Mouse (Mus musculus) right cerebral cortex, postnatal 10 days (tissue): ENCODE data around the gene Dcaf12.
A peak's percentile ranks its signal among the peaks of the same experiment; 100 is the strongest.

Experiments
- DNase-seq, 2 experiments: peaks; one replicate each; pipeline ENCODE4 v3.0.0; 2021; ENCODE audit warnings: low spot score in 2 of 2

Dcaf12 gene

DNA sequence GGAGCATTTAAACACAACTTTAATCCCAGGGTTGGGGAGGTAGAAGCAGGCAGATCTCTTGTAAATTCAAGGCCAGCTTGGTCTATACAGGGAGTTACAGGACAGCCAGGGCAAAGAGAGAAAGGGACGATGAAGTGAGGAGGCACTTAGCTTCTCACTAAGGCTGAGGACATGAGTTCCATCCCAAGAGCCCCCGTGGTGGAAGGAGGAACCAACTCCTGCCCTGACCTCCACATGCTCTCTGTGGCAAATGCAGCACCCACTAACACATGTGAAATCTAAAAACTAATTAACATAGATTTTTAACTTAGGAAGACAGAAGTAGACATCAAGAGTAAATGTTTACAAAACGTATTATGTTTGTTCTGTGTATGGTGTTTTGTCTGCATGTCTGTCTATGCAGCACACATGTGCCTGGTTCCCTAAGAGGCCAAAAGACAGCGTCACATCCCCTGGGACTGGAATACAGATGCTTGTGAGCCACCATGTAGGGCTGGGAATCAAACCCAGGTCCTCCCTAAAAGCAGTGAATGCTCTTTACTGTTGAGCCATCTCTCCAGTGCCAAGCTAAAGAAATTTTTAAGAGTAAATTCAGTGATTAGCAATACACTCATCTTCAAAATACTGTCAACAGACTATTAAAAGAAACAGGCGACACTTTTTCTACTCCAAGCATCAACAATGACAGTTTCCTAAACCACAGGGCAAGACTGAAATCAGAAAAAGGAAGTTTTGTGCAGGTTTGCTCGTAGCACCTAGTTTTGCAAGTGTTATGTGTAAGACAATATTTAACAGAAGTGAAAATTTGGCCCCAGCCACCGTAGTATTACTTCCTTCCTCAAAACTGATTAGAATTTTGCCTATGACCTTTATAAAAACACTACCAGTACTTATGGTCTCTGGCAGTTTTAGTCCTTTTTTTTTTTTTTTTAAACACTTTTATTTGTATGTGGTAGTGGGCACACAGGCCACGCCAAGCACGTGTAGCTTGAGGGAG lies 3.8 kb downstream of the Dcaf12 start:
- no peak for DNase-seq

DNA sequence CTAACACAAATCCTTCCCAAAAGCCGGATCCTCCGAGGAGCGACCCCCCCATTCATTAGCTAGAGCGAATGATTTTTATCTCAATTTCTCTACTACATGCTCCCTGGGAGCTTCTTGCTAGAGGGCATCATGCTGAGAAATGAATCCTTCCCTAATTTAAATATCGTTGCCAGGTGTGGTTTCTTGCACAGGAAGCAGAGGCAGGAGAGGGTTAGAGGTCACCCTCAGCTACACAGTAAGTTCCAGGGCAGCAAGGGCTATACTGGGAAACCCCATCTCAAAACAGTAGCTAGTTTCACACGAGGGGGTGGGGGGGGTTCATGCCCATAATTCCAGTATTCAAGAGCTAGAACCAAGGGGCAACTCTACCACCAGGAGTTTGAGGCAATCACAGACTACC lies 7.3 kb downstream of the Dcaf12 start:
- DNase-seq, result no peak

DNA sequence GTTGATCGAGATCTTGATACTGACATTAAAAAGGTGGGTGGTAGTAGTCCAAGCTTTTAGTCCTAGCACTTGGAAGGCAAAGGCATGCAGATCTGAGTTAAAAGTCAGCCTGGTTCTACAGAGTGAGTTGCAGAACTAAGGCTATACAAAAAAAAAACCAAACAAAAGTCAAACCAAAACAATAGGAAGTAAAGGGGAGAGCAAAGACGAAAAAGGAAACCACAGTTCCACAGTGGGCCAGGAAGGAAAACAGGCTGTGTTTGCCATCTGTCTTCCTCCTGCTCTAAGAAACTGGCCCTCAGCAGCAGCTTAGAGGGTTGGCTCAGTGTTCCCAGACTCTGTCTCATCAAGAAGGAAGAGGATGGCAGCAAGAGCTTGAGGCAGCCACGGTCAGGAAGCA lies 10.4 kb downstream of the Dcaf12 start:
- peak; percentile 58 to 72 for DNase-seq

DNA sequence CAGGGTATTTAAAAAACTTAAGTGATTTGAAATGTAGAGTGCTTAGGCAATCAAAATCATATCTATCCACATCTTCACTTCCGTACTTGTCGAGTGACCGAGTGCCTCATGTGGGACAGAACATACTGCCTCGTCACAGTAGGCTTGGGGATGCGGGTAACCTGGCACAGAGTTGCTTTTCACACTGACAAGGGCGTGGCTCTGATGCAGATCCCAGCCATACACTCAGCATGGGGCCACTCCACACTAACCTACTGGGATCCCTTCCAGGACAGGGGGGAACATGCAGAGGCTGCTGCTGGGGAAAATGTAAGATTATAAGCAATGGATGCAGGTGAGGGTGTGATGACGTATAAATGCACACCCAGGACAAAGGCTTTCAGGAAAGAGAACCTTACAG lies 11.0 kb downstream of the Dcaf12 start:
- DNase-seq, result no peak

DNA sequence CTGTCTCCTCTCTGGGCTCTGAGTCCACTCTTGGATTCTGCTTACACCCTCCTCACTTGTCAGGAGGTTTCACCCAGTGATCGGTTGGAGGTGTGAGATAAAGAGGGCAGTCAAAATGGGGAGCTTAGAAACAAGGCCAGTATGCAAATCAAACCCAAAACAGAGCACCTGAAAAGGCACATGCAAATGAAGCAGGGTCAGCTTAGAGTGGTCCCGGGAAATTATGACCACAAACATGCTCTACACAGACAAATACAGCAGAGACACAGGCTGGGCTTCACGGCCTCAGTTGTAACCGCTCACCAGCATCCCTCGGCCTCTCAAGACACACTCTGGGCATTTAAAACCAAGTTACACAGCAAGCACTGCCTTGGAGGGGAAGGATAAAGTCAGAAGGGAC lies 15.7 kb downstream of the Dcaf12 start:
- no peak for DNase-seq

DNA sequence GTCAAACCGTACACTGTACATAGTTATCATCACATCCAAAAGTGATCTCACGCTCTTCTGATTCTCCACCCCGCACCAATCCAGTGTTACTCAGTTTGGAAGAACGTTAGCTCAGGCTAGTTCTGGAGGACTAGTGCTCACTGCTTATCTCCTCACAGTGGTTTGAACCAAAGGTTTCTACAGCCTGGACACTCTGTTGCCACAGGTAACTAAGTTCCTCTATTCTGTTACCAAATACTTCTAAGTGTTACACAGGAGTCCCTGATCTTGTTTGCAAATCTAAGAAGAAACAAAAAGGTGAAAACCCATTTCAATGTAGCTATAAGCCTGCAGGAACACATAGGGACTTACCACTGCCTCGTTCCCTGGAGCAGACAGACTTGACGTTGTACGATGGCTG lies 18.7 kb downstream of the Dcaf12 start:
- DNase-seq, result no peak

DNA sequence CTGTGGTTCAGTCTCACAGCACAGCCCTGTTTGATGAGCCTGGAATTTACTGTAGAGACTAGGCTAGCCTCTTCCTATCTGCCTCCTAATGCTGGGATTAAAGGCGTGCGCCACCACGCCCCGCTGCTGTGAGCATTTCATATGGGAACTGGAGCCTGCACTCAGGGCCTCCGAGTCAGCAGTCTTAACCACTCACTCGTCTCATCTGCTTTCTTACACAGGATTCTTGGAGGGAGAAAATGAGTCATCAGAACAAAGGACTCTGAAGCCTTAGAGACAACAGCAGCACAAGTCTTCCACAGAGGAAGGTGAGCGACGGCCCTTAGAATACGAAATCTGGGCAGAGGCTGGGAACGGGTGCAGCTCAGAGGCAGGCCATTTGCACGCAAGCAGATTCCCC lies 19.2 kb downstream of the Dcaf12 start:
- no peak for DNase-seq

DNA sequence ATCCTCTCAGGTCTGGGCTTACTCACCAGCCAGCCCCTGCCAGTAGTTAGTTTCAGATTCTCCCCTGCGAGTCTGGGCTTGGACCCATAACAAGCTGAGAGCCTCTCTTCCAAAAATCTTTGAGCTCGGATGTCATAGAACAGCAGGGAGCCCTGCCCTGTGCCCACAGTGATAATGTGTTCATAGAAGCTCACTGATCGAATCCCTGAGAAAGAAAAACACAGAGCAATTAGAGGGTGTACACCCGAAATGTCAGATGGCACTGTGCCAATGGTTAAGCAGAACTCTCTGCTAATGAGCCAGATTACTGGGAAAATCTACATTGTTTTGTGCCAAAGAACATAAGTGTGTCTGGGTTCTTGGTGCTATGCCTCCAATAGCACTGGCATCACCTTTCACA lies 20.8 kb downstream of the Dcaf12 start:
- peak; percentile 36 to 56 for DNase-seq

DNA sequence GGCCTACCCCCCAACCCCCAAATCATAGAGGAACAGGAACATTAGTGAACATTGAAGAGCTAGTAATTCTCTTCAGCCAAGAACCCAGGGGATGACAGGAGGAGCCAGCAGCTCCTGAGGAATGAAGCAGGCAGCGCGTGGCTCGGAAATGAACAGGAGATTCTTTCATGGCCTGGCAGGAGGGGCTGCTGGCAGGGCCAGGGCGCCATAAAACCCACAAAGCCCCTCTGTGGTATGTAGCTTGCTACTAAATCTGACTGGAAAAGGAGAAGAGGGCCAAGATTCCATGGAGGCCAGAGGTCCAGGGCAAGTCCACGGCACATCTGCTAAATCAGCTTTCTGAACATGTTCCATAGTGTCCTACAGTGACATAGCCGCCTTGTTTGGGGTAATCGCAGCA lies 24.9 kb downstream of the Dcaf12 start:
- peak; percentile 37 to 54 for DNase-seq

DNA sequence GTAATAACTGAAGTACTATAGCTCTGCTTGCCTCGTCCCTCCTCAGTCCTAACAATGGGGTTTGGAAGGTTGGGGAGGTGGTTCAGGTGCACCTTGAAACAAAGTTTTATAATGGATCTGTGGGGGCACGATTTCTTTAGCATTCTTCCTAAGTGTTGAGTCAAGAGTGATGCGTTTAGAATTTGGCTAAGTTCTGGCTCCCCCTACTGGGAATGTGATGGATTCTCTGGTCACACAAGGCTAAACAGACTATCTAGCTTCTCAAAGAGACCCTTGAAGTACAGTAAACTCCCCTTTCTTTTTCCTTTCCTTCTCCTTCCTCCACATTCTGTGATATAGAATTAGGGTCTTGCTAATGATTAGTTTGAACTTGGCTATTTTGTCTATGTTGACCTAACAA lies 28.3 kb downstream of the Dcaf12 start:
- peak in 1 of 2 experiments; percentile 45 for DNase-seq

DNA sequence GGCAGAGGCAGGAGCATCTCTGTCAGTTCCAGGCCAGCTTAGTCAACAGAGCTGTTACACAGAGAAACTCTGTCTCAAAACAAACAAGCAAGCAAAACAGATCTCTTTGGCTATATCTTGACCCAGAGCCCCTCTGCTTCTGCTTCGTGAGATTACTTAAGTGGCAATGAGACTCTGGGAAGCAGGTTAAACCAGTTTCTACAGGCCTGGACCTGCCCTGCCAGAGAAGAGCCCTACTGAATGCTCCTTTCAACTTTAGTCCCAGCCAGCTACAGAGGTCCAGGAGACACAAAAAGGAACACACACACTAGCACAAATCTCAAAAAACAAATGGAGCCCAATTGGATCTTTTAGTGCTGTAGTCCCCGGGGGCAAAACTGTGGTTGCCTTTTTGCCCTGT lies 30.6 kb downstream of the Dcaf12 start:
- DNase-seq, result no peak

DNA sequence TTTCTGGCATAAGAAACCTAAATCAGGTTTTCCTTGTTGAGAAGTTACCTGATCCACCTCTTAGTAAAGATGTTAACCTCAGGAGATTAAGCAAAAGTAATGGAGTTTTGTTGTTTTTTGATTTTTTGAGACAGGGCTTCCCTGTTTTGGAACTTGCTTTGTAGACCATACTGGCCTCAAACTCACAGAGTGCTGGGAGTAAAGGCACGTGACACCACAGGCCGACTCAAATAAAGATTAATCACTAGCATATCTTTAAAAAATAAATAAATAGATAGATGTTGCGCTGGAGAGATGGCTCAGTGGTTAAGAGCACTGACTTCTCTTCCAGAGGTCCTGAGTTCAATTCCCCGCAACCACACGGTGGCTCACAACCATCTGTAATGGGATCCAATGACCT lies 38.8 kb downstream of the Dcaf12 start:
- DNase-seq, result no peak

DNA sequence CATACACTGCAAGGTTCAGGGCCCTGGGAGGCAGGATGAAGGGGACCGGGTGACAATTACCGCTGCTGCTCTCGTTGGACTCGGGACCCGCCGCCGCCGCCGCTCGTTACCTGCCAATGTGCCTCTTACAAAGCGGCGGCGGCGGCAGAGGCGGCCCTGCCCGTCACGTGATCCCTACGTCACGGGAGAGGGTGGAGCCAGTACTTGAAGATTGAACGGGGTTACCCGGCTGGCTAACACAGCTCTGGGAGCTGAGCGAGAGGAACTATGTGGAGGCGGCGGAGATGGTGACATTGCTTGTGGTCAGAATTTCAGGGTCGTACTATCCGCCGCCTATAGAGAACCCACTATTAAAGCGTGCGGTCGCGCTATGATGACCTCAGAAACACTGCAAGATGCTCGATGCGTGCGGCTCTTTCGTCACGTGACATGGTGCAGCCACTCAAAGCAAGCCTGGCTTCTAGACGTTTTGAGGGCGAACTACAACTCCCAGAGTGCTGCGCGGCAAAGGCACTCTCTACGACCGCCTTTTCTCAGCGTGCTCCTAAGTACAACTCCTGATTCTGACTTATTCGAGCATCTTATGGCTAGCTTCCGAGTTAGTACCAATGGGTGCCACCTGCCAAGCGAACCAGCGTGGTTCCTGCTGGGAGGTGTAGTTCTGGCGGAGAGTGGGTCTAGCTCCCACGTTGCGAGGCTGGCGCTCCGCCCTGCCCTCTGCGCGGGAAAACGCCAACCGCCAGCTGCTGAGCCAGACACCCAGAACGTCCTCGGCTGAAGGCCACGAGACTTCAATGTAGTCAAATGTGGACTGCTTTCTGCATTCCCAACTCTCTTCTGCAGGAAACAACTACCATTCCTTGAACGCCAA lies 39.5 kb downstream of the Dcaf12 start, which contains the start of gene Ubap2:
Ubap2 (minus strand) TSS at position 165 of the 871 bp plus-strand sequence.
- DNase-seq, result peak; percentile 98 to 100

DNA sequence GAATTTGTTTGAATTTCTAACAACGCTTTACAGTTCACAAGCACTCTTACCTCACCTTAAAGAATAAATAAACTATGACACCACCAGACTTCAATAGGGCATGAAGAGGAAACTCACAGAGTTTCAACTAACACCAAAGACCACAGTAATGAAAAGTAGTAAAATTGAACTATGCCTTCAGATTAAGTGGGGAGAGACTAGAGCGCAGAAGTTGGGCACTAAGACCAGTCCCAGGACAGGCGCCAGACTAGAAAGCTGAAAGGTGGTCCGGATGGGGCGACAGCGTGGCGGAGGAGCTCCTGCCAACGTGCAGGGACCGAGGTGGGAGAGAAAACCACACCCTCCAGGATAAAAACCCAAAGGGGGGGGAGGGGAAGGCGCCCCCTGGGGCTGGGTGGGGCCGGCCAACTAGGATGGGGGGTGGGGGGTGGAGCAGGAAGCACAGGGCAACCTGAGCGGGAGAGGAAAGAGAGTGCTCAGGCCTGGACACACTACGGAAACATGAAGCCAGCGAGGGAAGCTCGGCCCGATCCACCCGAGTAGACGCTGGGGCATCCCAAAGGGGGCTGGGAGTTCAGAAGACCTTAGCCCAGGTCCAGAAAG lies 40.2 kb downstream of the Dcaf12 start:
- peak; percentile 27 to 39 for DNase-seq

DNA sequence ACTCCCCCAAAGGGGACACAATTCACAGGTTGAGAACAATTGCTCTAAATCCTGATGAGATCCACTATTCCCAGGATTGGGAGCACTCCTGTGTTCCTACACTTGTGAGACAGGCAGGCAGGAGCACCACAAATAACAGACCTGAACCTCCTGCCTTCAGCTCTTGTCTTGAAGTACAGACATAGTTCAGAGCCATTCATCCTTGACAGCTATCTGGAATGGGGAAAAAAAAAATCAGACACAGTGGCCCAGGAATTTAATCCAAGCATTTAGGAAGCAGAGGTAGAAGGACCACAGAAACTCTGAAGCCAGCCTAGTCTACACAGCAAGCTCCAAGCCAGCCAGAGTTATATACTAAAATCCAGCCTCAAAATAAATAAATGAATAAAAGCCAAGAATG lies 46.6 kb downstream of the Dcaf12 start:
- DNase-seq, result no peak

DNA sequence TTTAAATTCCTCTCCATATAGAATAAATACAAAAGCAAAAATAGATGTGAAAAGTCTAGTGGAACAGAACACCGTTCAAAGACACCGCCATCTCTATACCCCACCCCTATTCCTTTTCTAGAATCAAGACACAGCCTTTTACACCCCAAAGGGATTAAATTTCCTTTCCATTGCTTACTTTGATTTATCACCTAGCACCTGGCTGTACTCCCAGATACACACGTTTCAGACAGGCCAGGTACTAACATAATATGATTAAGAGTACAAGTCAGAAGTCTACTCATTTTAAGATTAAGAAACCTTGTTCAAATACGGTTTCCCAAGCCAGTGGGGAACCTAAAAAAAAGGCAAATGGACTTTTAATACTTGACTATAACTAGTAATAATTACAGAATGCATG lies 48.3 kb downstream of the Dcaf12 start:
- no peak for DNase-seq

DNA sequence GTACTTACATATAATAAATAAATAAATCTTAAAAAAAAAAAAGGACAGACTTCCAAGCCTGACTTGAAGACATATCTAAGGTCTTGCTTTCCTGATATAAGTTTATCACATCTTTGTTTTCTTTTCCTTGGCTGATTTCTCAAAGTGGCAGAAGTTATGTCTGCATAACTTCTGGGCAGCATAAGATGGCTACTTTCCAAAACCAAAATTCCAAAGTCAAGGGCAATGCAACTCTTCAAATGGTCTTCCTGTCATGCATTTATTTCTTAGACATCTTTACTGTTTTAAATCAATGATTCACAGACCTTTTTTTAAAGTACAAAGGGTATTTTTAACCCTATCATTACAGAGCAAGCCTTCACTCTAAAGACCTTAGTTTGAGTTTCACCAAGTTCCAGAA lies 54.0 kb downstream of the Dcaf12 start:
- DNase-seq, result no peak

DNA sequence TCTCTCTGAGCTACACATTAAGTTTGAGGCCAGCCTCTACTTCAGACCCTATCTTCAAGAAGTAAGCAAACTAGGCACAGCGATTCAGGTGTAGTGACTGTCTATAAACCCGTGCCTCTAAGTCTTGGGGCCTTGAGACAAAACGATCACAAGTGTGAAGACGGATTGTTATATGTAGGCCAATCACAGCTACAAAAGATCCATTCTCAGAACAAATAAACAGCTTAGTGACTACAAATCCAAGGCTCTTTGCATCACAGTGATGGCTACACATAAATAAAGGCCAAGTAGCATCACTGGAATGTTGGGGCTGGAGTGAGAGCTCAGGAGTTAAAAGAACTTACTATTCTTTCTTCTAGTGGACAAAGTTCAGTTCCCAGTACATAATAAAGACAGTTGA lies 55.7 kb downstream of the Dcaf12 start:
- DNase-seq, result no peak

DNA sequence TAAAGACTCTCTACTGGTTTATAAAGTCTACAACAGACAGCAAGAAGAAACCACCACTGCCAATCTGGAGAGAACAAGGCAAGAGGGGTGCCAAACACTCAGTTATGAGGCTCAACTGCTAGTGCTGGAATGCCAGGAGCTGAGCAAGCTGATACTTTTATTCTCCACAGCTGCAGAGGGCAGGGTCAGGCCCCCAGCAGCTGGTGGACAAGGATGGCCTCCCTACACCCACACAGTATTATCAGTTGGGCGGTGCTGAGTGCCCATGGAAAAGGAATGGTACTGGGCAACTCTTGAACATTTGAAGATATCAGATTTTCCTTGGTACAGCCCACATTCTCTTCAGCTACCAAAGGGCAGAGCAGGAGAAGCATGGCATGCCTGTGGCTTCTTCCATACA lies 56.9 kb downstream of the Dcaf12 start:
- DNase-seq, result peak in 1 of 2 experiments; percentile 33

DNA sequence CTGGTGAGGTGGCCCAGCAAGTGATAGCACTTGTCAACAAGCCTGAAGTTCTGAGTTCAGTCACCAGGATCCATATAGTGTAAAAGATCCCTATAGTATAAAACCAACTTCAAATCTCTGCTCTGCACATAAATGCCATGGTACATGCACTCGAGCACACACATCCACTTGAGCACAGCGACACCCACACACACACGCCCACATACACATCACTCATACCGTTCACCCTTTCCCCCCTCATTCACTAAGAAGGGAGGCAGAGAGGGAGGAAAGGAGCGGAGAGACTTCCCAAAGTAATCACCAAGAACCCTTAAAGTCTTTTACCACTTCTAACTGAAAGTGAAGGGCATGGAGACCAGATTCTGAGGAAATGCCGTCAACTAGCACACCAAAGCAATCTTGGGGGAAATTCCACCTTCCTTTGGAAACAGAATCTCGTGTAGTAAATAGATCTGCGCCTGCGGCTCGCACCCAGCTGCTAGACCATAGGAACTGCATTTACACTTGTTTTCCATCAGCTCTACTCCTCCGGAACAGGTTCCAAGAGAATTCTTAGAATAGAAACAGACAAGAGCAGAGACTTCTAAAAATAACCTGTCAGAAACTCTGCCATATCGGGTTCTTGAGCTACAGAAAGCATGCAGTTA lies 59.0 kb downstream of the Dcaf12 start:
- DNase-seq, result peak; percentile 53 to 70

DNA sequence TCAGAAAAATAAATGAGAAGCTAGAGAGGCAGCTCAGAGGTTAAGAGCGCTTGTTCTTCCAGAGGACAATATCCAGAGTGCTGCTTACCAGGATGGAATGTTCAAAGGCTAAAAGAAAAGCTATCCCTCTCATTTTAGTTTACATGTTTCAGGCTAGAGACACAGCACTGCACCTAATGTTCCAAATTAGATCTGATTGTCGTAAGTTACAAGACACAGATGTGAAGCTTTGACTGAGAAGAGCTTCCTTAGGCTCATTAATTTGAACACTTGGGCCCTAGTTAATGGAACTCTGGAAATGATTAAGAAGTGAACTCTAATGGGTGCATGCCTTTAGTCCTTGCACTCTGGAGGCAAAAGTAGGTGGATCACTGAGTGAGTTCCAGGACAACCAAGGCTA lies 60.9 kb downstream of the Dcaf12 start:
- no peak for DNase-seq

DNA sequence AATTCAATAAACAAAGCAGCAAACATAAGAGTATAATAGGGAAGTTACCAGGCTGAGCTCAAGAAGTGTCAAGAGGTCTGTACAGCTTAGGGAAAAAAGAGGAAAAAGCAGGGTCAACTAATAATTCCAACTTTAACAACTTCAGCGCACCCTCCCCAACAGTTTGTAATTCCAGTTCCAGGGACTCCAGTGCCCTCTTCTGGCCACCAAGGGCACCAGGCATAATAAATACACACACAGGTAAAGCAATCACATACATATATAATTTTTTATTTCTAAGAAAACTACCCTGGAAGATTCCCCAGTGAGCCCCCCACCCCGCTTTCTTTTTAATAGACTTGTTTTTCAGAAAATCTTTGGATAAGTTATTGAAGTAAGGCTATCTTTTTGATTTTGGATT lies 69.3 kb downstream of the Dcaf12 start:
- no peak for DNase-seq
